Mouse (Mus musculus): ENCODE results near the gene Fkbp2.

The Fkbp2 gene

DNA sequence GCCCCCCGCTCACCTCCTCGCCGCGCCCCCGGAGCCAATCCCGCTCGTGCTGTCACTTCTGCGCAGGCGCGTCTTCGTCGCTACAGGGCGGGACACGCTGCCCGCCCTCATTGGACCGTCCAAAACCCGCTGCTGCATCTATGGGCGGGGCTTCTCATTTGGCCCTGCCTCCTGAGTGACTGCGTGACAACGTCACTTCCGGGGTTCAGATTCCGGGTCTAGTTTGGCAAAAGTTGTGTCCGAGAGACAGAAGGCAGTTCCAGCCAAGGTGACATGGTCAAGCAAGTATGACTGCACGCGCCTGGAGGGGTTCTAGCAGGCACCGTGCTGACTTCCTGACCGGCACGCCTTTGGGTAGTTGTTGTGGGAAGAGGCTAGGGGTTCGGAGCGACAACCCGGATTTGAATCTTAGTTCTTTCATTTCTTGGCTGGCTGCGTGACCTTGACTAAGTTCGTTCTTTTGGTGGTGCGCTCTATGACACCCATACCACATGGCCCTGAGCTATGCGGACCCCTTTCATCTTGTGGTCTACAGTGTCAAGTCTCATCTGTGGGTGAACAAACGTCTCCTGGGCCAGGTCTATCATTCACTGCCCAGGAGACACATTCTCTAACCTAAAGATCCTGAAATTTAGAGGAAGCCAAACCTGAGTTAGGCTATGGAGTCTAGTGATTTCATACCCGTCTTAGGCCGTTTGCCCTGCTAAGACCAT lies at the start of gene Fkbp2:
Gene Fkbp2 (minus strand): TSS at position 121 of the 713 bp plus-strand sequence.
- DNase-seq (ENCODE audit: low read depth in 2 of 2, low spot score in 2 of 2) = peak; percentile 98

DNA sequence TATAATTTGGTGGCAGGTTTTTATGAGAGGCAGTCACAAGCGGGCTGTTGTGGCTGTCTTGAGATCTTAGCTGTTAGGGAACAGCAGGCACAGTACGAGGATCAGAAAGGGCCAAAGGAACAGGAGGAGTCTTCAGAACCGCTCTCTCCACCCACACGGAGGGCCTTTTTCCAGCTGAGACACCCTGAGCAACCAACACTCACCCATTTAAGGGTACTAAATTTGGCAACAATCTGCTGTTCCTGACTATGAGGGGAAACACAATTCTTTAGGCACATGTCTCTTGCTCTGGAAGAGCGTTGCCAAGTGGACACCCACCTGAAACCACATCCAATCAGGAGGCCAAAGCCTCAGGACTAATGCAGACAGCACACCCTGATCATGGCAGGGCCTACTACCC lies 49.2 kb upstream of the Fkbp2 start:
- DNase-seq (ENCODE audit: low read depth in 2 of 2, low spot score in 2 of 2) = no peak

DNA sequence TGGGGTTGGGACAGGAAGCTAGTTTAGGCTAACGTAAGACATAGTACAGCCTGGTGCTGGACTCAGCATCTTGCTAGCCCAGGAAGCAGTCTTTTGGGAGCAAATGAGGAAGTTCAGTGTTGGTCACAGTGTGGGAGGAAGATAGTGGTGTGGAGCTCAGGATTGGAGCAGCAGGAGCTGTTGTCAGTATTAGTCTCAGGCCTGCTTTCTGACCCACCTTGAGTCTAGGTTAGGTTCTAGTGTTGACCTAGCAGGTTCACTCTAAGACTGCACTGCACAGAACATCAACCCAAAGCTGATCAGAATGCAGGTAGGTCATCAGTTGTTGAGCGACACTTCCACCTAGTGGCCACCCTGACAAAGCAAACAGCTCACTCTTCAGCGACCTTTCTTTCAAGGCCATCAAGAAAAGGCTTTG lies 39.9 kb upstream of the Fkbp2 start:
- DNase-seq (ENCODE audit: low read depth in 2 of 2, low spot score in 2 of 2) = peak; percentile 66 to 70

DNA sequence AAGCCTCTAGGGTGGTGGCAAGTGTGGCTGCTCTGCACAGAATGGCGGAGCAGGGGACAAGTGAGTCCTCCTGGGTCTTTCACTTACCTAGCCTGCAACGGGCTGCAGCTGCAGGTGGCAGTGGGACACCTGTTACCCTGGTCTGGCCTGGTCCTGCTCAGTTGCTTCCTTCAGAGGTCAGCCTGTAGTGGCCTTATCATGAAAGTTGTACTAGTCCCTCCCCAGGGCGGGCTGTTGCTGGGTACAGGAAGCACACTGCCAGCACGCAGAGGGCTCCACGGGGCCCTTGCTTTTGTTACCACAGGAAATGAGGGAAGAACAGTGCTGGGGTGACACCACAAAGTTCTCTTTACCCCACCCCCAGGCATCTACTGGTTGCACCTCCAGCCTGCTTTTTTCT lies 38.9 kb upstream of the Fkbp2 start, which contains the start of gene Fermt3:
Gene Fermt3 (minus strand): TSS at position 279 of the 400 bp plus-strand sequence.
- peak; percentile 68 to 78 for DNase-seq (ENCODE audit: low read depth in 2 of 2, low spot score in 2 of 2)

DNA sequence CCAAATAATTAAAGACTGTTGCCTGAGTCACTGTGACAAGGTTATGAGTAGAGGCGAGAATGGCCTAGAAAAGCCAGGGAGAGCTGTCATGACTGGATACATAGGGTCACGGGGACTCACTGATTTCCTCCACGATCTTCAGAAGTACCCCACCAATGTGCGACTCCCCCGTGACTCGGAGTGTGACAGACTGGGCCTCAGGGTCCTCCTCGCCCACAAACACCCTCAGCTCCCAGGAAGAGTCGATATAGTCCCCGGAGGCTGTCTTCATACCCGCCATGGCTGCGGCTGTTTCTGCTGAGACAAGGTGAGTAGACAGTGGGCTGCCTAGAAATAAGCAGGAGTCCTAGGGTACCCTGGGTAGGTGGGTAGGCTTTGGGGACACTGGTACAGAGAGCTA lies 38.2 kb upstream of the Fkbp2 start:
- no peak for DNase-seq (ENCODE audit: low read depth in 2 of 2, low spot score in 2 of 2)

DNA sequence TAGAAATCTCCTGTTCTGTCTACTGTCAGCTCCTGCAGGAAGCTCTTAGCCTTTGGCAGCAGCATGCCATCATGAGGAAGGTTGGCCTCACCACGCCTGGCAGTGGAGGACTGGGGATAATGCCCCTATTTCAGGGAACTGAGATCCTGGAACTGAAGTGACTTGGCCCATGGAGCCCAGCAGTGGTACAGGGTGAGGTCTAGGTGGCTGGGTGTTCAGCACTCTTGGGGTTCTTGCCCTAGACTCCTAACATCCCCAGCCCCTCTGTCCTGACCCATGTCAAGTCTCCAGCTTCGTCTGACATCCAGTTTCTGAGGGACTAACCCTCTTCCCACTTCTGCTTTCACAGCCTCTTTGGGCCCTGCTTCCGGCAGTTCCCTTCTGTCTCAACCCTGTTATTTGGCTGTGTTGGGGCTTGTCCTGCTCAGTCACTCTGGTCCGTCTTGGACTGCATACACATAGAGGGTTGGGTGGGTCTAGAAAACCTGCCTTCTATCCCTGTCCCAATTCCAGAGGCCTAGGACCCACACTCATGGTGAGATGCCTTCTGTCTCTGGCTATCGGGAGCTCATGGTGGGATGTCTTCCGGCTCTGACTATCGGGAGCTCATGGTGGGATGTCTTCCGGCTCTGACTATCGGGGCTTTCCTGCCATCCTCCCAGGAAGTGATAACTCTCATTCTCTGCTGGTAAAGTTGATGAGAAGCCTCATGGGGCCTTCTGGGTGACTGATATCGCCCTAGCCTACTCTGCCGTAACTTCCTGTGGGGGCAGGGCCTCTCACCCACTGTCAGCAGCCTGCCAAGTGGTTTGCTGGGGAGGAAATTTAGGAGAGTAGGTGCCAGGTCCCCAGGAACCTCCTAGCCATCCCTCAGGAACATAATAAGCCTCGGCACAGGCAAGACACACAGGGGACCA lies 37.5 kb upstream of the Fkbp2 start:
- peak in 1 of 2 experiments; percentile 52 for DNase-seq (ENCODE audit: low read depth in 2 of 2, low spot score in 2 of 2)

DNA sequence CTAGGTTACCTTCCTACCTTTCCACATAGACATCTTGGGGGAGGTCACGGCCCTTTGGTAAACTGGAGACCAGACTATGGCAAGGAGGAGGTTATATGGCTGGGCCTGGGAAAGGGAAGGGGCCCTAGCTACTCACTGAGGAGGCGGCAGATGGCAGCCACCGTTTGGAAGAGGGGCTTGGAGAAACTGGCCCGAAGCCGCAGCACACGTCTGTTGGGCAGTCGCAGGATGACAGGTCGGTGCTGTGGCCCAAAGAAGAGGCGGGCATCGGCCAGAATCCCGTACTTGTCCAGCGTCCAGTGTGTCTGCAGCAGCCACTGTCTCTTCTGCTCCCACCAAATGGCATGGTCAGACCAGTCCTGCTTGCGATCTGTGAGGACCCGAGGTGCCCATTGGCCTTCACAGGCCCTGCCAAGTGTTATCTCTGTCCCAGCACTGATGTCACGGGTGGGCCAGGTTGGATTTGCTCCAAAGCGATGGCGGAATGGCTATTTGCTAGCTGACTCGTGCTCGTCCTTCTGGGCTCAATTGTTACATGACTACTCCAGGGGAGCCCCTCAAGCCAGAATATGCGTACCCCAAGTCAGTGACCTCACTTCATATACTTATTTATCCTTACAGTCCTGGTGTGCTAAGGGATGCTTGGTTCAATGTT lies 34.3 kb upstream of the Fkbp2 start:
- DNase-seq (ENCODE audit: low read depth in 2 of 2, low spot score in 2 of 2) = no peak

DNA sequence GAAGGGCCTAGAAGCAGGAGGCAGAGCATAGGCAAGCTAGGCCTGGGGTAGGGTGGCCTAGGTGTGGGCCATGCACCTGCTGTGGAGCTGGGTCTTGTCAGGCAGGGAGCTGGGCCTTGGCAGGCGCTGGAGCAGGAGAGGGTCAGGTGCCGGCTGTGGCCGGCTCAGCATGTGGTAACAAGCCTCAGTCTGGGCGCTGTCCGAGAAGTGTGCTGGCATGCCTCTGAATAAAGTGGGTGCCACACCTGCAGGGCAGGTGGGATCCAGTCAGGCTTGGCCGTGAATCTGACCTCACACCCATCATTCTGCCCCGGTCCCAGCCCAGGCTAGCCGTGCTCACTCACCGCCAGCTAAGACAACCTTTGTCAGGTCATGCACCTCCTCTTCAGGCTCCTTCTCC lies 33.7 kb upstream of the Fkbp2 start:
- DNase-seq (ENCODE audit: low read depth in 2 of 2, low spot score in 2 of 2) = no peak

DNA sequence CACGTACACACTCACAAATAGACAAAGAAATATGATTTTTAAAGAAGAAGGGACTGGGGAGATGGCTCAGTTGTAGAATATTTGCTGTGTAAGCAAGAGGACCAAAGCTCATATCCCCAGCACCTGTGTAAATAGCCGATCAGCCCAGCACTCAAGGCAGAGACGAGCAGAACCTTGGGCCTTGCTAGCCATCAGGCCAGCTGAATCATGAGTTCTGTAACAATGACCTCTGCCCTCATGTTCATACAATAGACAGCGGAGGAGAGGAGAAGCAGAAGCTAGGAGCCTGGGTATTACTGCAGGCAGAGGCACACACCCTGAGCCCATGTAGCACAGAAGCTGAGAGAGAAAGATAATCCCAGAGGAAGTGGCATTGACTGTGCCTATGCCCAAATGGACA lies 32.1 kb upstream of the Fkbp2 start:
- DNase-seq (ENCODE audit: low read depth in 2 of 2, low spot score in 2 of 2) = no peak

DNA sequence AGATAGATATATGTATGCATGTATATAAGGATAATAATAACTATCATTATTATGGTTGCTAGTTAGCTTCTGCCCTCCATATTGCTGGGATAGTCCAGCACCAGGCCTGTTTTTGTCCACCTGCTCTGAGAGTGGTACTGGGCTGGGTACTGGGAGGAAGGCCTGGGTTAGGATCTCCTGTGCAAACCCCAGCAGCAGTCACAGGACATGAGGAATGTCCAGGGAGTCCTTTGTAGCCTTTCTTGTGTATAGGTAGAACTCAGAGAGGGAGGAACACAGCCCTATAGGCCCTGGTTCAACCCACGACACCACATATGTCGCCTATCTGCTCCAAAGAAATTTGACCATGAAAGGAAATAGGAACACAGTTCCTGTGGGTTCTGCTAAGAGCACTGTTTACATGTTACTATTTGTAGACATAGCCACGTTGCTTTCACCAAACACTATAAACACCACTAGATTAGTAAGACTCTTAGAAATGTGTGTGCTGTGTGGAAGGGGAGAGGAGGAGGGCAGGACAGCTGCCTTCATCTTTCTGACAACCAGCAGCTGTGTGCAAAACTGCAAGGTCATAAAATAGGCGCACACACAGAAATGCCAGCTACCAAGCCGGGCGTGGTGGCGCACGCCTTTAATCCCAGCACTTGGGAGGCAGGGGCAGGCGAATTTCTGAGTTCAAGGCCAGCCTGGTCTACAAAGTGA lies 26.7 kb upstream of the Fkbp2 start:
- DNase-seq (ENCODE audit: low read depth in 2 of 2, low spot score in 2 of 2) = no peak

DNA sequence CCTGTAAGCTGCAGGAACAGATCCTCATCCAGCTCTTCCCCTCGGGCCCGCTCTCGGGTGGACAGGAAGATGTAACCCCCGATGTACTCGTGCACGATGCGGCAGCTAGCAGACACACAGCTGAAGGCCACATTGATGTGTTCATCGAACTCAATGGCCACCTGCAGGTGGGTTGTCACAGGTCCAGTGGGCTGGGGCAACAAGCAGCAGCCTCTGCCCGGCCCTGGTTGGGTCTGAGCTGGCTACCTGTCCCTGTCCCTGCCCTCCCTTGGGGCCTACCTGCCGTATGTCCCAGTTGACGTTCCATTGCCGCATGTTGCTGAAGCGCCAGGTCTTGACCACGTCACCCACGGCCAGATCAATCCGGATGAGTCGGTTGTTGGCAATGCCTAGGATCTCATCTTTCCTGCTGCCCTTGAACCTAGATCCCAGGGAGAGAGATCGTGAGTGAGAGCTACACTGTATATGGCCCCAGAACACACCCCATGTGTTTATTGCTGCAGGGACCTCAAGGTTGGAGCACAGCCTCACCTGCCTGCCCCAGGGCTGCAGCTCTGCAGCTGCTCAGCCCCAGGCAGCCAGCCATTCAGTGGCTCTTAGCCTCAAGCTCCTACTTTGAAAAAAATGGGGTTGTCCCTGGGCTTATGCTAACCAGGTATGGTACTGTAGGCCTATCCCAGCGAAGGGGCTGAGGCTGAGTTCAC lies 19.2 kb upstream of the Fkbp2 start:
- no peak for DNase-seq (ENCODE audit: low read depth in 2 of 2, low spot score in 2 of 2)

DNA sequence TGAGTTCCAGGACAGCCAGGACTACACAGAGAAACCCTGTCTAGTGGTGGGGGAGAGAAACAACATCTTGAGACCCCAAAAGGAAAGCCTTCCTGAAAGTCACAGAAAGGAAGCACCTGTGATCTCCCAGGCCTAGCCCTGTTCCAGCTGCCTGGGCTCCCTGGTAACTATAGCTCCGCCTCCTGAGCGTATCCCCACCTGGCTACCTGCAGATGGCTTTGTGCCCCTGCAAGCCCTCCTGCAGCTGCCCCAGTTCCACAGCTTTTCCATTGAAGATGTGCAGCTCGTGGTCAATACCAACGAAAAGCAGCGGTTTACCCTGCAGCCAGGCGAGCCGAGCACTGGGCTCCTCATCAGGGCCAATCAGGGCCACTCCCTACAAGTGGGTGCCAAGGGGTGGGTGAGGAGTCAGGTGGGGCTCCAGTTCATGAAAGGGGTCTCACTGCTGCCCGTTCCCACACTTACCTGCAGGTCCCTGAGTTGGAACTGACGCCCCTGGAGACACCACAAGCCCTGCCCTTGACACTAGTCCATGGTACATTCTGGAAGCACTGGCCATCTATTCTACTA lies 17.5 kb upstream of the Fkbp2 start:
- no peak for DNase-seq (ENCODE audit: low read depth in 2 of 2, low spot score in 2 of 2)

DNA sequence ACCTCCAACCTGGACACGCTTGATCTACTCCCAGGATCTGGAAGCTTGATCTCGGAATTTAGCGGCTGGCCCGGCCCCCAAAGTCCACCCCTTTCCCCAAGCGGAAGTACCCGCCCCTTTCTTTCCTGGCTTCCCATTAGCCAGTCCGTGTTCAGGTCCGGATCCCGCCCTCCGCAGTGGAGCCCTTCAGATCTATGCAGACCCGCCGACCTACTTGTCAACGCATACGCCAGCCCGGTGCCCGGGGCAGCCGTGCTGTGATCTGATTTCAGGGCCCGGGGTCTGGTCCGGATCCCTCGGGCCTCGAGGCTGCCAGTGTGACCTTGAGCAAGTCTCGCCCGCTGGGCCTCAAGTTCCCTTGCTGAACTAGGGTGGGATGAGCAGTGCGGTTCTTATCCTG lies 15.7 kb upstream of the Fkbp2 start, which contains the start of the genes Nudt22 and Trpt1:
Gene Nudt22 (minus strand): TSS at position 112 of the 400 bp plus-strand sequence.
Gene Trpt1 (plus strand): TSS at position 126 of the 400 bp plus-strand sequence.
- DNase-seq (ENCODE audit: low read depth in 2 of 2, low spot score in 2 of 2) = peak in 1 of 2 experiments; percentile 51

DNA sequence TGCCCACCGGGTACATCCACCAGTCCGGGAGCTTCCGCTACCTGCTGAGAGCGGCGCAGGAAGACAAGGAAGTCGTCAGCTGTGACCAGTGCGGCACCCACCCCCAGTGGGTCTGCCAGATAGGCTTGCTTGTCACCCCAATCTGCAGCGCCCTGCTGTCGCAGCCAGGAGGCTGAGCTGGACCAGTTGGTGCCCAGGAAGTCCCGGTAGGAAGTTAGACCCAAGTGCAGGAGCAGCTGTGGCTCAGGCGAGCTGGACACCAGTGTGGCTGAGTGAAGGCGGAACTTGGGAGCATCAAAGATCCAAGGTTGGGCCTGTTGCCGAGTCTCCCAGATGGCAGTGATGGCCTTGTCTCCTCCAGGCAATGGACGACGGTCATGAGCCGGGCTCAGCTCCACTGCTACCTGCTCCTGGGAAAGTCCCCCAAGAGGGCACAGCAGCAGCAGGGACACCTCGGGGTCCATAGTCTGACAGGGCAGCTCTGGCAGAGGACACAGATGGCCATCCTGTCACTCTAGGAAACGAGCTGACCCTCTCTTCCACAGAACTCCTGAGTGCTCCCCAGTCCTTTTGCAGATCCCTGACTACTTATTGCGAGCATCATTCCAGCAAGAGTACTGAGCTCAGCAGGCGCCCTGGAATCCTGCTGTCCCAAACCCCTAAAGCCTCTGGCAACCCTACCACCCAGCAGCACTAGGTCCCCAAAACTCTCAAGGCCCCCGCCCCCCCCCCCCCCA lies 15.1 kb upstream of the Fkbp2 start:
- no peak for DNase-seq (ENCODE audit: low read depth in 2 of 2, low spot score in 2 of 2)

DNA sequence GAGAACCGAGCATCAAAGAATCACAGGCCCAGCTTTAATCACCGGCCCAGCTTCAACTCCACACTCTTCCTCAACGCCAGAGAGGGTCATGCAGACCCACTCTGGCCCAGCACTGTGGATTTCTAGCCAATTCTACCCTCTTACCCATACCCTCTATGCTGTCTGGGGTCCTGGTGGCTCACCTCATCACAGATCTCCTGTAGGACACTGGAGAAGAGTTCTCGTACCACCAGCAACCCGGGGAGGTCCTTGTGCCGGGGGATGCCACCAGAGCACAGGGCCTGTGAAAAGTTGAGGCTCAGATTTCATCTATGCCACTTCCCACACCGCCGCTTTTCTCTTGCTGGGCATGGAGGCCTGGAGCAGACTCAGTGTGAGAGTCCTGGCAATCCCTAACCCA lies 14.2 kb upstream of the Fkbp2 start:
- DNase-seq (ENCODE audit: low read depth in 2 of 2, low spot score in 2 of 2) = no peak

DNA sequence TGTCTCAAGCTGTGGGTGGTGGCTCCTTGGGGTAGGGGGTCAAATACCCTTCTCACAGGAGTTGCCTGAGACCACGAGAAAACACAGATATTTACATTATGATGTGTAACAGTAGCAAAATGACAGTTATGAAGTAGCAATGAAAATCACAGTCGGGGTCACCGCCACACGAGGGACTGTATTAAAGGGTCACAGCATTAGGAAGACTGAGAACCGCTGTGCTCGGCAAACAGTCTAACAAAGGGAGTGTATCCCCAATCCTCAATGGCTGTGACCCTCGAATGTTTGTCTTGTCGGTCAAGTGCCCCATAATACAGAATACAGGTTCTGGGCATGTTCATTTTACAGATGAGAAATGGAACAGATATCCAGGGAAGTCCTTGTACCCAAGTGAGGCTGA lies 13.7 kb upstream of the Fkbp2 start:
- DNase-seq (ENCODE audit: low read depth in 2 of 2, low spot score in 2 of 2) = no peak

DNA sequence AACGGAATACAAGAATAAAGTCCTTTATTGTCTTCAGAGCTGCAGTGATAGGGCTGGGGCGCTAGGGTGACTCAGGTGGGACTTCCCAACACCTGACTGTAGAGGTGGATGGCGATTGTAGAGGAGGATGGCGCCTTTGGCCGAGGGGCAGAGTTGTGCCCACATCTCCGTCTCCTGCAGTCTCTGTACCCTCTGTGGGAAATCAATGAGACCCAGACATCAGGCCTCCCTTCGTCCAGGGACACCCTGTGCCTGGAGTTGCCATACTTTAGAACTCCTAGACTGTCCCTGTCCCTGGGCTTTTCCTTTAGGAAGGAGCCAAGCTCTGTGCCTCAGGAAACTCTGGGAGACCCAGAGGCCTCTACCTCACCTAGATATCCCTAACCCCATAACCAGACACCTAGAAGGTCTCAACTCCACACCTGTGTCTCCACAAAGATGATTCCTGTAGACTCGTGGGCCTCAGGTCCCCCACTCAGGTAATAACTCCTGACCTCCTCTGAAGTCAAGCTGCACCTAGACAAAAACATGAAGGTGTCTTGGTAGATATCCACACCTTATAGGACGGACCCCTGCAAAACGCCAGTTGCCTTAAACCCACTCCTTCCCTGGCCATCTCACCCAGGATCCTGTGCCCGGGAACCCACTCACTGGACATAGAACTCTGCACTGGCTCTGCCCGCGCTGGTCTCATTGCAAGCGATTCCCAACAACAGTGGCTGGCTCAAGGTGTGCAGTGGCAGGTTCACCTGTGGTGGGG lies 12.9 kb upstream of the Fkbp2 start:
- no peak for DNase-seq (ENCODE audit: low read depth in 2 of 2, low spot score in 2 of 2)

DNA sequence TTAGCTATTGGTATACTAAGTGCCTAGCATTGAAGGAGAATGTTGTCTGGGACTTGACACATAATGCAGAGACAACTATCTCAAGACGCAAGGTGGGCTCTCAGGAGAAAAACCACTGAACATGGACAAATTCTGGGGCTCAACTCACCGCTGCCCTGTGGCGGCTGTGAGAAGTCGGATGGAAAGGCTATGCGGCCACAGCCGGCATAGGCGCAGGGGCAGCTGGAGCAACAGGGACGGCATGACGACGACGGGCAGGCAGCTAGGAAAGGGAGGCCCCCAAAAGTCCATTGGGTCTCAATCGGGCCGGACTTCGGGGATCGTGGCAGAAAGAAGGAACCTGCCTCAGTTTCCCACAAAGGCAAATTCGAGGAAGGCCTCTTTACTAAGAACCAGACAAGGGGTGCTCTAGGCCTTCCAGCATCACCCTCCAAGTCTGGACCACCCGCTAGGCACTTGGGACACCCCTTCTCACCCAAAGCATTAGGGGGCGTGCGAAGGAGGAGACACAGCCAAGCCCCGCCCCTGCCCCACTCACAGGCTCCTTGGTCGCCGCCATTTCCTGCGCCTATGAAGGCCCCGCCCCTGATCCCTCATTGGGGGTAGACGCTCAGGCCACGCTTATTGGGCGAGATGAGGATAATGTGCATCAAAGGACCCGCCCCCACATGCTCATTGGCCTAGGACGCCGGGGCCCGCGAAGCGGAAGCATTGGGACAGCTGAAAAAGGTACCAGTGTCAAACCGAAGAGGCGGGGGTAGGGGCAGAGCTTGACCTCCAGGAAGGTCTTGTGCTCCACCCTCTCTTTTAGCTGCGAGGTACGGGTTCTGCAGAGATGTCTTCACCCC lies 11.9 kb upstream of the Fkbp2 start, which contains the start of gene Dnajc4:
Gene Dnajc4 (minus strand): TSS at position 562 of the 848 bp plus-strand sequence.
- peak; percentile 91 to 94 for DNase-seq (ENCODE audit: low read depth in 2 of 2, low spot score in 2 of 2)

Data from CD8-positive naive resting alpha-beta T cell, adult 2 months (primary cell).